In genomic region chr2:172343751-172344150, GRCm38 (mm10) we compare ENCODE assay signal across 23 mouse cellular contexts. TPM values are rescaled to one million over a fixed set of nuclear protein-coding genes. Genes with fewer than 3 reads are reported as not detected.
DNase-seq lines count a peak whose midpoint lies in the region; ATAC-seq and TF ChIP-seq lines count a peak whose summit lies in the region.
"Had no signal": no experiment of that assay in that cellular context is flagged by ENCODE, and none has a peak within 500 bp of the region (broad histone marks: within the 10 kb centered on the region; RNA-seq: fewer than 3 reads in every experiment).

No protein-coding gene starts in this region.

- no peaks in the 10 kb centered on the region for H3K9me3 ChIP-seq in forebrain, embryonic 14.5 days (replicated peaks; ENCODE audit: control insufficient read depth, low read length)
- no peaks in the 10 kb centered on the region for H3K9me3 ChIP-seq in forebrain, embryonic 12.5 days
- no peaks in the 10 kb centered on the region for H3K9me3 ChIP-seq in lung, embryonic 14.5 days (ENCODE audit: low read depth, low read length)
- H3K9me3 ChIP-seq: embryonic facial prominence, embryonic 15.5 days; liver, embryonic 13.5 days; lung, embryonic 15.5 days had no signal

- TF ChIP-seq POLR2A in brain, embryonic 14.5 days (IDR thresholded peaks at IDR 0.05; ENCODE audit: borderline replicate concordance, extremely low read depth, insufficient read depth, insufficient read length, poor library complexity, severe bottlenecking) = no peak

- no peaks in the 10 kb centered on the region for H3K36me3 ChIP-seq in forebrain, embryonic 14.5 days (ENCODE audit: control insufficient read depth, insufficient read depth, low read length)
- no peaks in the 10 kb centered on the region for H3K36me3 ChIP-seq in forebrain, embryonic 12.5 days (replicated peaks)
- no peaks in the 10 kb centered on the region for H3K36me3 ChIP-seq in lung, embryonic 14.5 days (ENCODE audit: insufficient read depth)
- H3K36me3 ChIP-seq: embryonic facial prominence, embryonic 15.5 days; heart, embryonic 13.5 days; limb, embryonic 15.5 days; lung, embryonic 15.5 days; stomach, embryonic 15.5 days had no signal

- peaks cover 24% of the 10 kb centered on the region for H3K4me1 ChIP-seq in forebrain, embryonic 14.5 days (ENCODE audit: control insufficient read depth, insufficient read depth, low read length)
- H3K4me1 ChIP-seq in forebrain, embryonic 12.5 days = peaks cover 40% of the 10 kb centered on the region
- peaks cover 15% of the 10 kb centered on the region for H3K4me1 ChIP-seq in lung, embryonic 14.5 days (ENCODE audit: insufficient read depth)

- H3K4me3 ChIP-seq in forebrain, embryonic 14.5 days (ENCODE audit: low read depth, low read length) = no peak overlapping the region
- no peak overlapping the region for H3K4me3 ChIP-seq in forebrain, embryonic 12.5 days (replicated peaks)
- no peak overlapping the region for H3K4me3 ChIP-seq in lung, embryonic 14.5 days (ENCODE audit: low read depth, low read length)
- H3K4me3 ChIP-seq: embryonic facial prominence, embryonic 15.5 days; heart, embryonic 13.5 days; limb, embryonic 15.5 days; lung, embryonic 15.5 days; stomach, embryonic 15.5 days had no signal

- H3K9ac ChIP-seq in forebrain, embryonic 14.5 days (ENCODE audit: low read length) = no peak overlapping the region
- no peak overlapping the region for H3K9ac ChIP-seq in forebrain, embryonic 12.5 days
- no peak overlapping the region for H3K9ac ChIP-seq in lung, embryonic 14.5 days
- H3K9ac ChIP-seq: embryonic facial prominence, embryonic 15.5 days; heart, embryonic 13.5 days; hindbrain, embryonic 14.5 days; limb, embryonic 15.5 days; lung, embryonic 15.5 days; stomach, embryonic 15.5 days had no signal

- H3K27ac ChIP-seq in forebrain, embryonic 14.5 days (ENCODE audit: low read depth, low read length) = peak overlapping the region; percentile 80; the same call in 1 of the 2 replicates
- no peak overlapping the region for H3K27ac ChIP-seq in forebrain, embryonic 12.5 days
- no peak overlapping the region for H3K27ac ChIP-seq in lung, embryonic 14.5 days (ENCODE audit: low read depth)
- H3K27ac ChIP-seq: embryonic facial prominence, embryonic 15.5 days; hindbrain, embryonic 14.5 days; stomach, embryonic 15.5 days had no signal

- 75% methylated on average over 7 of the region's 7 CpGs for WGBS in forebrain, embryonic 14.5 days
- WGBS in forebrain, embryonic 12.5 days = 94% methylated on average over 7 of the region's 7 CpGs
- WGBS in lung, embryonic 14.5 days = 87% methylated on average over 7 of the region's 7 CpGs

- no peak overlapping the region for H3K4me2 ChIP-seq in forebrain, embryonic 14.5 days (ENCODE audit: low read length)
- H3K4me2 ChIP-seq in forebrain, embryonic 12.5 days = no peak overlapping the region
- no peak overlapping the region for H3K4me2 ChIP-seq in lung, embryonic 14.5 days
- H3K4me2 ChIP-seq: embryonic facial prominence, embryonic 15.5 days; hindbrain, embryonic 14.5 days; limb, embryonic 15.5 days; lung, embryonic 15.5 days; midbrain, embryonic 11.5 days; stomach, embryonic 15.5 days had no signal

- H3K27me3 ChIP-seq in forebrain, embryonic 14.5 days (replicated peaks; ENCODE audit: control insufficient read depth, insufficient read depth, low read length) = no peaks in the 10 kb centered on the region
- peaks cover 11% of the 10 kb centered on the region; the same call in 1 of the 2 replicates for H3K27me3 ChIP-seq in forebrain, embryonic 12.5 days
- no peaks in the 10 kb centered on the region for H3K27me3 ChIP-seq in lung, embryonic 14.5 days (ENCODE audit: insufficient read depth, low read length)
- H3K27me3 ChIP-seq: embryonic facial prominence, embryonic 15.5 days; heart, embryonic 13.5 days; limb, embryonic 15.5 days; lung, embryonic 15.5 days; stomach, embryonic 15.5 days had no signal

- no peak for ATAC-seq in forebrain, embryonic 14.5 days
- no peak for ATAC-seq in forebrain, embryonic 12.5 days (ENCODE audit: low FRiP score)
- no peak for ATAC-seq in lung, embryonic 14.5 days (ENCODE audit: insufficient read depth)
- ATAC-seq: intestine, postnatal 0 days; midbrain, embryonic 16.5 days had no signal

- no peak for TF ChIP-seq CTCF in lung, embryonic 14.5 days (IDR thresholded peaks at IDR 0.05; ENCODE audit: low read depth)
- TF ChIP-seq CTCF in brain, embryonic 14.5 days (IDR thresholded peaks at IDR 0.05; ENCODE audit: borderline replicate concordance, extremely low read depth, insufficient read depth, insufficient read length) = no peak

- DNase-seq in cerebellum, adult 11-12 months = peak; percentile 29
- no peak for DNase-seq in cerebellum, adult 18-20 months
- peak; percentile 33 for DNase-seq in forebrain, embryonic 14.5 days (ENCODE audit: low spot score)
- DNase-seq in lung, embryonic 14.5 days = peak; percentile 70
- no peak for DNase-seq in lung, postnatal 25 days (ENCODE audit: low spot score)
- peak; percentile 34 for DNase-seq in brain, embryonic 14.5 days (ENCODE audit: low read depth)
- no peak for DNase-seq in urinary bladder, adult 2 months (ENCODE audit: low spot score)
- DNase-seq: cerebellum, adult 2 months; gastrocnemius, postnatal 10 days; heart, postnatal 10 days; kidney, postnatal 4 days; liver, embryonic 13.5 days; right cerebral cortex, postnatal 25 days had no signal

RNA-seq across cellular contexts. Expression of gene Fam210b, which starts 1.6 kb away (rescaled TPM):
- polyA plus RNA-seq in forebrain, embryonic 14.5 days (2014; fragmentation: Nextera tagmentation; extraction: Ambion mirVana) = 51.5 and 53.1 TPM in 2 replicates
- polyA plus RNA-seq in forebrain, embryonic 12.5 days (2016; fragmentation: Nextera tagmentation; extraction: Ambion mirVana) = 22.4 and 24.1 TPM in 2 replicates
- polyA plus RNA-seq in lung, embryonic 14.5 days (2014; fragmentation: Nextera tagmentation; extraction: Ambion mirVana) = 29.9 and 31.0 TPM in 2 replicates
- polyA plus RNA-seq in brain, embryonic 14.5 days (2012; rRNA removed) = 21.6 and 29.5 TPM in 2 replicates
- polyA plus RNA-seq in urinary bladder, adult 2 months (2012; rRNA removed) = 20.6 and 22.6 TPM in 2 replicates

RNA-seq across cellular contexts. Expression of gene Aurka, which starts 26.6 kb away (rescaled TPM):
- polyA plus RNA-seq in forebrain, embryonic 14.5 days (2014; fragmentation: Nextera tagmentation; extraction: Ambion mirVana) = 61.8 and 74.2 TPM in 2 replicates
- 136 and 146 TPM in 2 replicates for polyA plus RNA-seq in forebrain, embryonic 12.5 days (2016; fragmentation: Nextera tagmentation; extraction: Ambion mirVana)
- polyA plus RNA-seq in lung, embryonic 14.5 days (2014; fragmentation: Nextera tagmentation; extraction: Ambion mirVana) = 161 and 165 TPM in 2 replicates
- 20.4 and 31.9 TPM in 2 replicates for polyA plus RNA-seq in brain, embryonic 14.5 days (2012; rRNA removed)
- polyA plus RNA-seq in urinary bladder, adult 2 months (2012; rRNA removed) = 3.0 and 3.1 TPM in 2 replicates

RNA-seq across cellular contexts. Expression of gene Cstf1, which starts 26.7 kb away (rescaled TPM):
- 37.8 and 38.6 TPM in 2 replicates for polyA plus RNA-seq in forebrain, embryonic 14.5 days (2014; fragmentation: Nextera tagmentation; extraction: Ambion mirVana)
- 44.1 and 45.4 TPM in 2 replicates for polyA plus RNA-seq in forebrain, embryonic 12.5 days (2016; fragmentation: Nextera tagmentation; extraction: Ambion mirVana)
- polyA plus RNA-seq in lung, embryonic 14.5 days (2014; fragmentation: Nextera tagmentation; extraction: Ambion mirVana) = 50.2 and 53.9 TPM in 2 replicates
- polyA plus RNA-seq in brain, embryonic 14.5 days (2012; rRNA removed) = 43.2 and 46.1 TPM in 2 replicates
- 27.0 and 28.1 TPM in 2 replicates for polyA plus RNA-seq in urinary bladder, adult 2 months (2012; rRNA removed)

RNA-seq across cellular contexts. Expression of gene Cass4, which starts 49.8 kb away (rescaled TPM):
- polyA plus RNA-seq in forebrain, embryonic 14.5 days (2014; fragmentation: Nextera tagmentation; extraction: Ambion mirVana) = 0.10 and 0.28 TPM in 2 replicates
- polyA plus RNA-seq in forebrain, embryonic 12.5 days (2016; fragmentation: Nextera tagmentation; extraction: Ambion mirVana) = 0.17 and 0.18 TPM in 2 replicates
- polyA plus RNA-seq in lung, embryonic 14.5 days (2014; fragmentation: Nextera tagmentation; extraction: Ambion mirVana) = 2.6 and 2.7 TPM in 2 replicates
- 0.06 and 0.11 TPM in 2 replicates for polyA plus RNA-seq in brain, embryonic 14.5 days (2012; rRNA removed)
- 0.88 and 1.3 TPM in 2 replicates for polyA plus RNA-seq in urinary bladder, adult 2 months (2012; rRNA removed)

Comparison
In these comparisons a context has a peak if more than half of its experiments do, and no peak if none do; other contexts are left out.
1. DNase-seq: peak in cerebellum, adult 11-12 months (single experiment), forebrain, embryonic 14.5 days (single experiment), lung, embryonic 14.5 days (single experiment) and brain, embryonic 14.5 days (single experiment); none in cerebellum, adult 18-20 months (0 of 2), lung, postnatal 25 days (single experiment) and urinary bladder, adult 2 months (single experiment).